Mouse (Mus musculus): Measurements from ENCODE around the gene Arhgef18.

GRCm38 (mm10) chr8:3346691-3347413, 46.0 kb upstream of the Arhgef18 start:
- no peak for TF ChIP-seq CTCF (IDR thresholded peaks at IDR 0.05; ENCODE audit: insufficient read depth, low read length)
- no peak for TF ChIP-seq POLR2A (IDR thresholded peaks at IDR 0.05; ENCODE audit: borderline replicate concordance, extremely low read depth, low read depth, low read length)
